Mouse (Mus musculus) stomach, embryonic 14.5 days (tissue): ENCODE results near the gene Rpl11. TPM values are rescaled to one million over a fixed set of nuclear protein-coding genes. Genes with fewer than 3 reads are reported as not detected.

Source experiments
- ATAC-seq: fragments of 200-750 bp; cut with Nextera tagmentation; 2 replicates; pipeline ENCODE4 v1.8.0; 2017; ENCODE audit warnings: low read depth, moderate TSS enrichment; ENCODE audit not compliant: insufficient number of reproducible peaks, insufficient read depth, low FRiP score
- H3K27ac ChIP-seq: fragments of 300-500 bp; sonication (generic); 2 replicates; pipeline ENCODE4 v1.5.1; 2014; ENCODE audit warnings: mild to moderate bottlenecking, low read length, moderate library complexity, mixed read lengths
- H3K27me3 ChIP-seq: fragments of 300-500 bp; sonication (generic); 2 replicates; pipeline ENCODE4 v1.6.1; 2014; ENCODE audit warnings: low read length, control low read depth, mixed read lengths; ENCODE audit not compliant: control insufficient read depth, insufficient read depth
- H3K36me3 ChIP-seq: fragments of 300-500 bp; sonication (generic); 2 replicates; pipeline ENCODE4 v1.6.1; 2014; ENCODE audit warnings: mild to moderate bottlenecking, control low read depth, low read length, moderate library complexity, mixed read lengths; ENCODE audit not compliant: control insufficient read depth, insufficient read depth
- H3K4me1 ChIP-seq: fragments of 300-500 bp; sonication (generic); 2 replicates; pipeline ENCODE4 v1.6.1; 2014; ENCODE audit warnings: low read length, control low read depth, mixed read lengths; ENCODE audit not compliant: control insufficient read depth, insufficient read depth
- H3K4me2 ChIP-seq: fragments of 300-500 bp; sonication (generic); replicated peaks from 2 replicates; pipeline ENCODE4 v1.6.1; 2014; ENCODE audit warnings: low read depth, low read length, control low read depth
- H3K4me3 ChIP-seq: fragments of 300-500 bp; sonication (generic); 2 replicates; pipeline ENCODE4 v1.5.1; 2014; ENCODE audit warnings: low read depth, low read length, control low read depth
- H3K9ac ChIP-seq: fragments of 300-500 bp; sonication (generic); replicated peaks from 2 replicates; pipeline ENCODE4 v1.6.1; 2014; ENCODE audit warnings: low read depth, mild to moderate bottlenecking, control low read depth, low read length, moderate library complexity, mixed read lengths
- H3K9me3 ChIP-seq: fragments of 300-500 bp; sonication (generic); 2 replicates; pipeline ENCODE4 v1.6.1; 2016; ENCODE audit warnings: low read depth, low read length, control low read depth; ENCODE audit not compliant: control insufficient read depth
- WGBS: fragments of 180-500 bp; shearing (Covaris S2); extraction: QIAGEN DNeasy Blood & Tissue Kit; methylation state at CpG from one replicate; pipeline ENCODE4 v1.1.7; 2014; 5-methylcytosine and 5-hydroxymethylcytosine counted together
- polyA plus RNA-seq: library from polyadenylated mRNA; unstranded; fragments of >200 nt; fragmentation: Nextera tagmentation; extraction: Ambion mirVana; gene quantifications from 2 replicates; pipeline ENCODE4 v1.2.1, GENCODE M21; 2014

The Rpl11 gene
- polyA plus RNA-seq, 1 experiment from 2014 or later, result 533 TPM

- no peak overlapping the region for H3K27ac ChIP-seq
- no peak overlapping the region for H3K9ac ChIP-seq
- no peaks in the 10 kb centered on the region for H3K36me3 ChIP-seq
- no peaks in the 10 kb centered on the region for H3K4me1 ChIP-seq
- H3K27me3 ChIP-seq, result no peaks in the 10 kb centered on the region
- ATAC-seq, result no peak
- H3K9me3 ChIP-seq, result no peaks in the 10 kb centered on the region
- WGBS, result 95% methylated on average over 4 of the region's 4 CpGs
- H3K4me3 ChIP-seq, result no peak overlapping the region
- no peak overlapping the region for H3K4me2 ChIP-seq
Observed at GRCm38 (mm10) chr4:136091346-136091745, 38.1 kb upstream of the Rpl11 start.

- Histone ChIP-seq H3K36me3 (no peaks in the 10 kb centered on the region), H3K9me3 (no peaks in the 10 kb centered on the region), H3K4me1 (no peaks in the 10 kb centered on the region), H3K4me3 (no peak overlapping the region), H3K27me3 (no peaks in the 10 kb centered on the region), H3K9ac (no peak overlapping the region), H3K27ac (peak overlapping the region; percentile 48; the same call in 1 of the 2 replicates), H3K4me2 (no peak overlapping the region)
- 51% methylated on average over 11 of the region's 11 CpGs for WGBS
- ATAC-seq, result no peak
Observed at GRCm38 (mm10) chr4:136089748-136090583, 36.7 kb upstream of the Rpl11 start.

GRCm38 (mm10) chr4:136088971-136089747 is 35.9 kb upstream of the Rpl11 start:
- no peak for ATAC-seq
- H3K9ac ChIP-seq, result no peak overlapping the region
- H3K27ac ChIP-seq, result peak overlapping the region; percentile 48; the same call in 1 of the 2 replicates

GRCm38 (mm10) chr4:136088364-136088763 is 35.1 kb upstream of the Rpl11 start:
- WGBS, result 61% methylated on average over 5 of the region's 5 CpGs
- ATAC-seq, result no peak
- H3K4me2 ChIP-seq, result no peak overlapping the region
- H3K36me3 ChIP-seq, result no peaks in the 10 kb centered on the region
- H3K27ac ChIP-seq, result no peak overlapping the region
- no peaks in the 10 kb centered on the region for H3K9me3 ChIP-seq
- no peaks in the 10 kb centered on the region for H3K4me1 ChIP-seq
- no peak overlapping the region for H3K4me3 ChIP-seq
- H3K27me3 ChIP-seq, result no peaks in the 10 kb centered on the region
- H3K9ac ChIP-seq, result no peak overlapping the region

More at GRCm38 (mm10) chr4:136088971-136089747, 35.9 kb upstream of the Rpl11 start:
- Histone ChIP-seq H3K27me3 (no peaks in the 10 kb centered on the region), H3K4me2 (no peak overlapping the region), H3K36me3 (no peaks in the 10 kb centered on the region), H3K4me1 (no peaks in the 10 kb centered on the region), H3K4me3 (no peak overlapping the region), H3K9me3 (no peaks in the 10 kb centered on the region)
- WGBS, result 52% methylated on average over 16 of the region's 16 CpGs

- Histone ChIP-seq H3K4me1 (no peaks in the 10 kb centered on the region), H3K27me3 (0 out of 2 replicates have a peak, but pooled peaks cover under 1% of the 10 kb centered on the region), H3K9ac (no peak overlapping the region), H3K27ac (no peak overlapping the region), H3K36me3 (no peaks in the 10 kb centered on the region), H3K9me3 (no peaks in the 10 kb centered on the region), H3K4me2 (no peak overlapping the region), H3K4me3 (no peak overlapping the region)
- 87% methylated on average over 5 of the region's 5 CpGs for WGBS
- no peak for ATAC-seq
Observed at GRCm38 (mm10) chr4:136087261-136087660, 34.0 kb upstream of the Rpl11 start.

GRCm38 (mm10) chr4:136084840-136085239 is 31.6 kb upstream of the Rpl11 start:
- H3K36me3 ChIP-seq, result no peaks in the 10 kb centered on the region
- no peaks in the 10 kb centered on the region; the same call in 1 of the 2 replicates for H3K4me1 ChIP-seq
- H3K4me2 ChIP-seq, result no peak overlapping the region
- 94% methylated on average over 11 of the region's 11 CpGs for WGBS
- H3K27me3 ChIP-seq, result peaks cover 21% of the 10 kb centered on the region; the same call in 1 of the 2 replicates
- no peaks in the 10 kb centered on the region for H3K9me3 ChIP-seq
- no peak overlapping the region for H3K9ac ChIP-seq
- ATAC-seq, result no peak
- H3K27ac ChIP-seq, result no peak overlapping the region
- no peak overlapping the region for H3K4me3 ChIP-seq

- Histone ChIP-seq H3K4me3 (no peak overlapping the region), H3K36me3 (no peaks in the 10 kb centered on the region), H3K4me2 (no peak overlapping the region), H3K27me3 (peaks cover 21% of the 10 kb centered on the region; the same call in 1 of the 2 replicates), H3K4me1 (no peaks in the 10 kb centered on the region; the same call in 1 of the 2 replicates), H3K27ac (no peak overlapping the region), H3K9me3 (no peaks in the 10 kb centered on the region), H3K9ac (no peak overlapping the region)
- 69% methylated on average over 19 of the region's 19 CpGs for WGBS
- no peak for ATAC-seq
Observed at GRCm38 (mm10) chr4:136083269-136084105, 30.3 kb upstream of the Rpl11 start.

GRCm38 (mm10) chr4:136081729-136082128 is 28.5 kb upstream of the Rpl11 start:
- Histone ChIP-seq H3K27me3 (peaks cover 21% of the 10 kb centered on the region; the same call in 1 of the 2 replicates), H3K9me3 (no peaks in the 10 kb centered on the region), H3K36me3 (no peaks in the 10 kb centered on the region), H3K27ac (no peak overlapping the region), H3K4me2 (peak overlapping the region; percentile 36), H3K4me3 (peak overlapping the region; percentile 13; the same call in 1 of the 2 replicates), H3K4me1 (no peaks in the 10 kb centered on the region; the same call in 1 of the 2 replicates), H3K9ac (no peak overlapping the region)
- ATAC-seq, result 0 out of 2 replicates have a peak, but pooled peaks have one; percentile 19
- 3% methylated on average over 28 of the region's 28 CpGs for WGBS
